Mouse (Mus musculus) fibroblast of lung, adult 2 months (primary cell): ENCODE results near the gene U2af1l4.

Source experiments
- DNase-seq: peaks from one replicate; pipeline ENCODE4 v3.0.0-alpha.2; 2011; ENCODE audit warnings: low read depth

U2af1l4 gene

GRCm38 (mm10) chr7:30587842-30588667, 25.0 kb downstream of the U2af1l4 start:
- no peak for DNase-seq

GRCm38 (mm10) chr7:30588676-30589434, 25.8 kb downstream of the U2af1l4 start, which contains the start of gene Kmt2b:
Gene Kmt2b (minus strand): TSS chr7:30588726.
- peak; percentile 98 for DNase-seq

- peak; percentile 58 for DNase-seq
Measured at GRCm38 (mm10) chr7:30589435-30590301, 26.6 kb downstream of the U2af1l4 start.

- no peak for DNase-seq
Measured at GRCm38 (mm10) chr7:30590927-30591604, 28.0 kb downstream of the U2af1l4 start.

GRCm38 (mm10) chr7:30591605-30591951, 28.5 kb downstream of the U2af1l4 start:
- DNase-seq: no peak

- no peak for DNase-seq
Measured at GRCm38 (mm10) chr7:30592772-30593423, 29.8 kb downstream of the U2af1l4 start.

GRCm38 (mm10) chr7:30593579-30594509, 30.7 kb downstream of the U2af1l4 start:
- DNase-seq: no peak

- DNase-seq: no peak
Measured at GRCm38 (mm10) chr7:30594510-30595024, 31.5 kb downstream of the U2af1l4 start.

- no peak for DNase-seq
Measured at GRCm38 (mm10) chr7:30596093-30596492, 33.0 kb downstream of the U2af1l4 start.

GRCm38 (mm10) chr7:30596811-30597210, 33.7 kb downstream of the U2af1l4 start:
- no peak for DNase-seq

- DNase-seq: no peak
Measured at GRCm38 (mm10) chr7:30598786-30599185, 35.7 kb downstream of the U2af1l4 start, which contains the start of gene Zbtb32. Gene Zbtb32 (minus strand): TSS chr7:30598909.

GRCm38 (mm10) chr7:30599933-30600353, 36.8 kb downstream of the U2af1l4 start:
- no peak for DNase-seq

GRCm38 (mm10) chr7:30600651-30601050, 37.5 kb downstream of the U2af1l4 start:
- no peak for DNase-seq

- DNase-seq: no peak
Measured at GRCm38 (mm10) chr7:30602583-30602982, 39.5 kb downstream of the U2af1l4 start.

GRCm38 (mm10) chr7:30604424-30604823, 41.3 kb downstream of the U2af1l4 start:
- DNase-seq: no peak

GRCm38 (mm10) chr7:30604944-30605343, 41.8 kb downstream of the U2af1l4 start:
- no peak for DNase-seq

GRCm38 (mm10) chr7:30607706-30608309, 44.7 kb downstream of the U2af1l4 start:
- no peak for DNase-seq

GRCm38 (mm10) chr7:30608476-30608875, 45.4 kb downstream of the U2af1l4 start:
- DNase-seq: no peak

GRCm38 (mm10) chr7:30610043-30610442, 46.9 kb downstream of the U2af1l4 start:
- DNase-seq: no peak
